Mouse (Mus musculus) kidney, postnatal 14 days (tissue): ENCODE data around the gene Mtcl1.

Experiments used
- DNase-seq: peaks from one replicate; pipeline ENCODE4 v3.0.0; 2022; ENCODE audit warnings: mixed read lengths

Gene Mtcl1

DNA sequence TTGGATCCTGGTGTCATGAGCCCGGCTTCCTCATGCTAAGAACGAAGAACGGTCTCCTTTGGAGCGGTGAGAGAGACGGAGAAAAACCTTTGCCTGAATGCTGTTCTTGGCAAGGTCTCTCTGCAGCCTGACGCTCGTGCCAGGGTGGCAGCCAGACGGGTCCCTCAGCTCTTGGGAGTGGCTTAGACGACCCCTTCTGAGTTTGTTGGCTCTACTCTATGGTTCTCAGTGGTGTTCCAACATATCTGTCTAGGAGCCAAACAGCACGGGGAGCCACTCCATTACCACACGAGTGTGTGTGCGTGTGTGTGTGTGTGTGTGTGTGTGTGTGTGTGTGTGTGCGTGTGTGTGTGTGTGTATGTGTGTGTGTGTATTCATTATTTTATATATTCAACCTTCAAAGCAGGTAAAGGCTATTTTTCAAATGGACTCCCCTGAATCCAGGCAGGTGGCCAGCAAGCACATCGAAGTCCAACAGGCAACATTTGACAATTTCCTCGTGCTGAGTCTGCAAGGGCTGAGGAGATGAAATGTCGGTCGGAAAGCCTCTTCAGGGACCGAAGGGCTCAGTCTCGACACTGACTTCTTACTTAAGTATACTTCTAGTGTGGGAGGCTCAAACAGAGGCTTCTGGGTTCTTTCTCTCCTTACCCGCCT, 128.7 kb downstream of the Mtcl1 start:
- DNase-seq: no peak

DNA sequence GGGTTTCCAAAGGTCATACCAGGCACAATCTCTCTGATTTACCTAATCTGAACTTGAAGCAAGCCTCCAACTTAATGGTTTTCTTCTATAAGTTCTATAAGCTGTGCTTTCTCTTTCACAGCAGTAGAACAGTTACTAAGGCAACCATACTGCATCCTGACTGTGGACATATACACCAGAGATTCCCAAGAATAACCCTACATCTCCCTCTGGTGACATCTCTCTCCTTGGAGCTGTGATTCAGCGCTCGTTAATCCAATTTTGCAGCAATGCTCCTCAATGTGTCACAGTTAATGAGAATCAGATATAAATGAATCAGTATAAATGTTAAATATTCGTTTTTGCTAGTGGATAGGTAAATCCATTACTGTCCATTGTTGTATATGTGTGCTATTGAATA, 131.5 kb downstream of the Mtcl1 start:
- no peak for DNase-seq

DNA sequence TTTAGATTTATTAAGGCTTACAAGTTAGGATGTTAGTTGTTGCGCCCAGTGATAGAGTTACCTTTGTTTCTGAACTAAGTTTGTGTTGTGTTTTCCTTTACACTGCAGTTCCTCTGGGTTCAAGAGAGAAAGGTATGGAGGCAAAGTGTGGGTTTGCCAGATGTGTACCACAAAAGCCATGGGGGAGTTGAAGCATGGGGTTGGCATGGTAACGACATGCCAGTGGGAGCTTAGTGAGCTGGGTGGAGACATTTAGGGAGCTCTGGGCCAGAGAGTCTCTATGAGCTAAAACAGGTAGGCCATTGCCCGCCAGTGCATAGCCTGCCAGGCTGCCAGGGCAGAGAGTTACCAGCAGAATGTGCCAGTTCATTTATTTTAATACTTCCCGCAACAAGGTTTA, 132.0 kb downstream of the Mtcl1 start:
- DNase-seq: no peak

DNA sequence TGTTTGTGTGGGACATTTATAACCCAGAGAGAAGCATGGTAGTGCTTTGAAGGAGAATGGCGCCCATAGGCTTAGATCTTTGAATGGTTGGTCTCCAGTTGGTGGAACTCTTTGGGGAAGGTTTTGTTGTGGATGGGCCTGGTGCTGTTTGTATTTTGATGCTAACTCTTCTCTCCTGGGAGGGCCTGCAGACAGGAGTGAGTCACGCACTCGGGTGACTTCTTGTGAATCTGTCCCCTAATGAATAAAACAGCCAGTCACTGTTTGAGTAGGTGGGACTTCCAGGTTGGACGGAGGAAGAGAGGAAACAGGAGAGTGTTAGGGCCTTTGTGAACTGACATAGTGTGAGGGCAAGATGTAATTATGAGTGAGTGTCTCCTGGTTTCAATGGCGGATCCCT, 132.4 kb downstream of the Mtcl1 start:
- no peak for DNase-seq

DNA sequence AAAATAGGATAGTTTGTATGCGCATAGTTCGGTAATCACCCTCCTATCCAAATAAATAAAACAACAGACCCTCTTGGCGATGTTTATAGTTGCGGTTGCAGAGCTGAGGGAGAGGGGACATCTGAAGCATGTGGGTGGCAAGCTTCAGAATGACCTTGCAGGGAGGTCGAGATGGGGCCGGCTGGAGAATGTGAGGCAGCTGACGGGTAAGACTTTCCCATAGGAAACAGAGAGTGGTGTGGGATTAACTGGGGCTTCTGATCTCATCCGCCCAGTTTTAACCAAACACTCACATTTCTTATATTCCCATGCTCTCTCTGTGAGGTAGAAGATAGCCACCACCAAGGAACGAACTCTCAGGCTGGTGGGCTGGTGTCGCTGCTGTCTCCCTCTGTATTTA, 134.1 kb downstream of the Mtcl1 start:
- DNase-seq: no peak

DNA sequence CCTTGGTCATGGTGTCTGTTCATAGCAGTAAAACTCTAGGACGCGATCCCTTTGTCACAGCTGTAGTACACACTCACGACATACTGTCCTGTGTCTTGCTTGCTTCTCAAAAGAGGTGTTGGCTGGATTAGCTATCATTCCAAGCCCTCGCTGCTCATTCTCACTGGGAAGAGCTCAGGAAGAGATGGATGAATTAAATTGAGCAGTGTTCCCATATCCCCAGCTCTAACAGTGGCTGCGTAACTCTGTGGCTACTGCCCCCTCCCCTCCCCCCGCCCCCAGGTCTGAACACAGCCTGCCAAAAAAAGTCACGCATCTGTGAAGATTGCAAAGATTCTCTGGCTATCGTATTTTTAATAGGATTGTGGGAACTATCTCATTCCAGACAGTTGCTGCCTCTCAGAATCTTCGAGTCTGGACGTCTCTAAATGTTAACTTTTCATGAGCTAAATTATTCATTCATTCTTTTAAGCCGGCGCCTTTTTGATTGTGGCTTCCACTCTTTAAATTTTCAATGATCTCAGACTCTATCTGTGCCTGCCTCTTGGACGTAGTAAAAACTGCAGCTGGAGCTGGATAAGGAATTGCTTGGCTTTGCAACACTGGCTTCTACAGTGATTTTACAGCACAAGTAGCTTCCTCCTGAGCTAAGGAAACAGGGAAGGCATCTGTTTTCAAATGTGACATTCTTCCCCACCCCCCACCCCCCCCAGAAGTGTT, 134.8 kb downstream of the Mtcl1 start:
- DNase-seq: no peak

DNA sequence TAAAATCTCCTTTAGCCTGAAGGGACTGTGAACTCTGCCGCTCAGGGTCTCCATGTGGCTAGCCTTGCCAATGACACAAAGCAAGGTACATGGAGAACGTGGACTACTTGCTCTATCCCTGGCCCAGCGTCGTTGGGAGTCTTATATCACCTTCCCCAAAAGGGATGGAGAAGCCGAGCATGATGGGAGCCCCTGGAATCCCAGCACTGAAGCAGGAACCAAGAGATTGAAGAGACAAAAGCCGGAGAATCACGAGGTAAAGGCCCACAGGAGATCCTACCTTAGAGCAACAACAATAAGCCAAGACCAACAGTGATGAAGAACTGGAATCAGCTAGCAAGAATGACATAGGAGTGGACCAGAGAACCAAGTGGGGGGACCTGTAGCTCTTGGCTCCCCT, 147.6 kb downstream of the Mtcl1 start:
- DNase-seq: no peak

DNA sequence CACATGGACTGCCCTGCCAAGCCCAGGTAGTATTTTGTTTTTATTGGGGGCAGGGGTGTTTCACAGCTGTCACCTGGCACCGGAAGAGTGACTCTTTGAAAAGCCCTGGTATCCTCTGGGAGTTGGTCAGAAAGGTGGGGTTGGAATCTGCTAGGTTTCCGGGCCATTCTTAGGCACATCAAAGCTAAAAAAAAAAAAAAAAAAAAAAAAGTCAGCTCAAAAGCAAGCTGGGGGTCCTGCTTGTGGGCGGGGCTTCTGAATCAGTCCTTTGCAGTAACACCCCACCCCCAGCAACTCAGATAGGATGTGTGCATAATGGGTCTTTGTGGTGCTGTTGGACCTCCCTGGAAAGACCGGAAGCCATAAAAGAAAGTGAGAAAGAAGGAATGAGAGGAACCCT, 148.3 kb downstream of the Mtcl1 start:
- DNase-seq: no peak

DNA sequence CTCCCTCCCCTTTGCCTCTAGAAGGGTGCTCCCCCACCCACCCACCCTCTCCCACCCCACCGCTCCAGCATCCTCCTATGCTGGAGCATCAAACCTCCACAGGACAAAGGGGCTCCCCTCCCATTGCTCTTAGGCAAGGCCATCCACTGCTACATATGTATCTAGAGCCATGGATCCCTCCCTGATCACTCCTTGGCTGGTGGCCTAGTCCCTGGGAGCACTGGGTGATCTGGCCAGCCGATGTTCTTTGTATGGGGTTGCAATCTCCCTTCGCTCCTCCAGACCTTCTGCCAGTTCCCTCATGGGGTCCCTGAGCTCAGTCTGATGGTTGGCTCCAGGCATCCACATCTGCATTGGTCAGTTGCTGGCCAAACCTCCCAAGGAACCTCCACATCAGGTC, 151.8 kb downstream of the Mtcl1 start:
- no peak for DNase-seq

DNA sequence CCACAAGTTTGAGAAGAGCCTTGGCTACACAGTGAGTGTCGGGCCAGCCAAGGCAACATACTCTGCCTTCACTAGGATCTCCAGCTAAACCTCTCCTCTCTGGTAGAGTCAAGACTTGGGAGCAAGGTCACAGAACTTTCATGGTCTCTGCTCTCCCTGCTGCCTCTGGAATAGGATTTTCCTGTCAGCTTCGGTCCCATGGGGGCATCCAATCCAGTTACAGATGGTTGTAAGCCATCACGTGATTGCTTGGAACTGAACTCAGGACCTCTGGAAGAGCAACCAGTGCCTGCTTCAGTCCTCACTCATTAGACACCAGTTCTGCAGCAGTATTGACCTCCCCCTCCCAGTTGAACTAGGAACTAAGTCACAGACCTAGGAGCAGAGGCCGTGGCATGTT, 156.0 kb downstream of the Mtcl1 start:
- no peak for DNase-seq

DNA sequence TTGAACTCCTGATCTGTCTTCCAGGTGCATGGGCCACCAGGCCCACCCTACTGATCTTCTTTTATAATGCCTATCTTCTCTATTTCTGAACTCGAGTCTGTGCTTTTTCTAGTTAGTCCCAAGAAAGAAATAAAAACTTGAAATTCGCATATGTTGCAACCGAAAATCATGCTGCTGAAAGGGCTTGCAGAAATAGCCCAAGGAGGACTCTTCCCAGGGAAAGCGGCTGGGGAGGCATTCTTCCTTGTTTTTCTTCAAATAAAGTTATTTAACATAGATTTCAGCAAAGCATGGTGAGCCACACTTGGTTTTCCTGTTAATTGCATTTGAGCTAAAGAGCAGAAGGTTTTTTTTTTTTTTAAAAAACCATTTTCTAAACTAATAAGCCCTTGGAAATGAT, 159.7 kb downstream of the Mtcl1 start:
- no peak for DNase-seq
